ENCODE assay signal across 21 mouse cellular contexts in genomic region chr3:111108982-111109381, GRCm38 (mm10).
DNase-seq lines count a peak whose midpoint lies in the region; ATAC-seq and TF ChIP-seq lines count a peak whose summit lies in the region.
"Had no signal": no experiment of that assay in that cellular context is flagged by ENCODE, and none has a peak within 500 bp of the region (broad histone marks: within the 10 kb centered on the region; RNA-seq: fewer than 3 reads in every experiment).

No protein-coding gene starts in this region.

- peak; percentile 16 for DNase-seq in hindbrain, embryonic 14.5 days (ENCODE audit: low spot score)
- no peak for DNase-seq in hindbrain, embryonic 10.5 days (ENCODE audit: low spot score)
- DNase-seq in layer of hippocampus, adult 2 months (ENCODE audit: low spot score in 2 of 2) = peak; percentile 16
- no peak for DNase-seq in layer of hippocampus, postnatal 25 days (ENCODE audit: extremely low spot score in 1 of 2, low spot score in 1 of 2)
- DNase-seq in brain, adult 2 months (ENCODE audit: low read depth, low spot score) = peak; percentile 54
- peak; percentile 59 for DNase-seq in layer of hippocampus, adult 9-11 months
- no peak for DNase-seq in left cerebral cortex, postnatal 14 days (ENCODE audit: low spot score in 2 of 2)
- DNase-seq: adrenal gland, adult 8-10 months; adrenal gland, postnatal 36 days; cerebellum, adult 11-12 months; cerebellum, adult 9-11 months; cerebellum, postnatal 36 days; forebrain, postnatal 0 days; gastrocnemius, postnatal 36 days; heart, adult 11 months; heart, postnatal 36 days had no signal

- H3K4me3 ChIP-seq in hindbrain, embryonic 14.5 days (replicated peaks; ENCODE audit: low read length) = no peak overlapping the region
- no peak overlapping the region for H3K4me3 ChIP-seq in hindbrain, embryonic 10.5 days
- H3K4me3 ChIP-seq in layer of hippocampus, adult 2 months = no peak overlapping the region
- H3K4me3 ChIP-seq: embryonic facial prominence, embryonic 13.5 days; forebrain, embryonic 13.5 days; heart, embryonic 13.5 days; hindbrain, embryonic 12.5 days had no signal

- H3K27ac ChIP-seq in hindbrain, embryonic 14.5 days = no peak overlapping the region
- no peak overlapping the region for H3K27ac ChIP-seq in hindbrain, embryonic 10.5 days
- H3K27ac ChIP-seq in layer of hippocampus, adult 2 months = peak overlapping the region; percentile 54; the same call in 1 of the 2 replicates
- H3K27ac ChIP-seq: embryonic facial prominence, embryonic 13.5 days; forebrain, embryonic 13.5 days; heart, embryonic 13.5 days; hindbrain, embryonic 12.5 days had no signal

- no peak overlapping the region for H3K9ac ChIP-seq in hindbrain, embryonic 14.5 days
- H3K9ac ChIP-seq: embryonic facial prominence, embryonic 13.5 days; forebrain, embryonic 13.5 days; forebrain, postnatal 0 days; heart, embryonic 13.5 days; hindbrain, embryonic 12.5 days had no signal

- H3K36me3 ChIP-seq in hindbrain, embryonic 14.5 days (replicated peaks; ENCODE audit: control insufficient read depth, insufficient read depth) = no peaks in the 10 kb centered on the region
- H3K36me3 ChIP-seq in hindbrain, embryonic 10.5 days = no peaks in the 10 kb centered on the region
- H3K36me3 ChIP-seq: embryonic facial prominence, embryonic 13.5 days; G1E; heart, embryonic 13.5 days; hindbrain, embryonic 12.5 days had no signal

- 91% methylated on average over 7 of the region's 7 CpGs for WGBS in hindbrain, embryonic 14.5 days
- WGBS in hindbrain, embryonic 10.5 days = 94% methylated on average over 7 of the region's 7 CpGs

- no peaks in the 10 kb centered on the region for H3K4me1 ChIP-seq in hindbrain, embryonic 14.5 days (replicated peaks; ENCODE audit: control insufficient read depth, insufficient read depth, low read length)
- H3K4me1 ChIP-seq in hindbrain, embryonic 10.5 days (replicated peaks) = no peaks in the 10 kb centered on the region
- H3K4me1 ChIP-seq: embryonic facial prominence, embryonic 13.5 days; forebrain, embryonic 13.5 days; heart, embryonic 13.5 days; hindbrain, embryonic 12.5 days had no signal

- no peak overlapping the region for H3K4me2 ChIP-seq in hindbrain, embryonic 14.5 days (replicated peaks)
- H3K4me2 ChIP-seq: embryonic facial prominence, embryonic 13.5 days; forebrain, embryonic 13.5 days; heart, embryonic 13.5 days; hindbrain, embryonic 12.5 days had no signal

- ATAC-seq in hindbrain, embryonic 14.5 days (ENCODE audit: low FRiP score) = no peak
- ATAC-seq: forebrain, embryonic 13.5 days; forebrain, postnatal 0 days had no signal

- no peak for TF ChIP-seq CTCF in layer of hippocampus, adult 2 months (conservative IDR thresholded peaks at IDR 0.05)

- H3K27me3 ChIP-seq in hindbrain, embryonic 14.5 days (ENCODE audit: control insufficient read depth, insufficient read depth, low read length) = no peaks in the 10 kb centered on the region
- no peaks in the 10 kb centered on the region for H3K27me3 ChIP-seq in hindbrain, embryonic 10.5 days (ENCODE audit: insufficient read depth, poor library complexity, severe bottlenecking)
- H3K27me3 ChIP-seq: embryonic facial prominence, embryonic 13.5 days; forebrain, embryonic 13.5 days; heart, embryonic 13.5 days; hindbrain, embryonic 12.5 days had no signal

- intact Hi-C loops in left cerebral cortex, postnatal 14 days (cut with DNase I) = no loop called here

- H3K9me3 ChIP-seq in hindbrain, embryonic 14.5 days (ENCODE audit: control insufficient read depth, low read length) = no peaks in the 10 kb centered on the region
- no peaks in the 10 kb centered on the region for H3K9me3 ChIP-seq in hindbrain, embryonic 10.5 days
- H3K9me3 ChIP-seq: embryonic facial prominence, embryonic 13.5 days; forebrain, embryonic 13.5 days; G1E; heart, embryonic 13.5 days; hindbrain, embryonic 12.5 days had no signal

Comparison
In these comparisons a context has a peak if more than half of its experiments do, and no peak if none do; other contexts are left out.
1. DNase-seq: peak in hindbrain, embryonic 14.5 days (single experiment), layer of hippocampus, adult 2 months (2 of 2), brain, adult 2 months (single experiment) and layer of hippocampus, adult 9-11 months (single experiment); none in hindbrain, embryonic 10.5 days (single experiment), layer of hippocampus, postnatal 25 days (0 of 2) and left cerebral cortex, postnatal 14 days (0 of 2).